Mouse (Mus musculus) 3134 (cell line): Measurements from ENCODE around the gene Utrn.

Experiments
- DNase-seq: peaks from one replicate; pipeline ENCODE4 v3.0.0-alpha.2; 2011; ENCODE audit warnings: low spot score; ENCODE audit not compliant: insufficient read length; ENCODE audit errors: extremely low read depth

The Utrn gene

DNA sequence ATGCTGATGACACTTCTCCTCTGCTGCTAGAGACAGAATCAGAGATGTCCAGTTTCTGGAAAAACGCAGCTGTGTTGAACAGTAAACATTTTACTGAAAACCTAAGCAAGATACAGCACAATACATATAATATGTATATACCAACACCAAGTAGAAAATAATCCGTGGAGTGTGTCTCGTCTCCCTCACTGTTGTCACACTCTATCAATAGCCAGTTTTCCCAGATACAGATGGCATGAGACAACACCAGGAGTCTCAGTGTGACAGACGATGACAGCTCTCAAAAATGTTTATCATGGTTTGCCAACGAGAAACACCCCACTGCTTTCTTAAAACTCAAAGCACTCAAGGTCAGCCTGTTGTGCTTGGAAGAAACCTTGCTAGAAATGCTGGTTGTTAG, 515.1 kb downstream of the Utrn start:
- DNase-seq = no peak

DNA sequence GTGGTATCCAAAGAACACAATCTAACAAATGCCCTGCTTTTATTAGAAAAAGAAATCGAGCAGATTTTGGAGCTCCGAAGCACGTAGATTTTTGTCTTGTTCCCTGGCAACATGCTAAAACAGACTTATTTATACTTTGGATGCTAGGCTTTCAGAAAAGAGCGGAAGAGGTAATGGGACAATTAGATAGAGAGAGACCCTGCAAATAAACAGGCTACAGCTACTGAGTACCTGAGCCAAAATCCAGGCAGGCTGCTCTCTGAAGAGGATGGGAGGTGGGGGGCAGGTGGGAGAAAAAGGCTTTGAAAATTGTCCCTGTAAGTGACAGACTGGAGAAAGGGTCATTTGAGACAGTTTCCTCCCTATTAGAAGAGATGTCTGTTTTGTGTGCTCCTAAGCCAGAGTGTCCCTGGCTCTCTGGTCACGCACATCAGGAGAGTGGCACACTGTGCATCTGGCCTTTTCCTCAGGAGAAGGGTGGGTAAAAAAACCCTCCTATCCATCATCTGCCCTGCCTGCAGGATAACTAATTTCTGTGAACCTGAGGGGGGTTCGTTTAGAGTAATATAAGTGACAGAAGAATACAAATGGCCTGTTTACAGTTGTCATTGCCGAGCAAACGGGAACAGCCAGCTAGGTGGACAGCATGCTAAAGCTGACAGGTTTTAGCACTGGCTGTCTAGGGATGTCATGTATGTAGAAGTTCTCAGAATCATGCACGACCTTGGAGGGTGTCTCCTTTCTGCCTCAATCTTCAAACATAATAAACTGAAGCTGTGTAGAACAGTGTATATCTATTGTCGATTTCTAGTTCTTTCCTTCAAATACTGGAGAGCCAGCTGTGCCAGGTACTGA, 529.2 kb downstream of the Utrn start:
- DNase-seq = no peak

GRCm38 (mm10) chr10:12339005-12339703, 530.0 kb downstream of the Utrn start:
- no peak for DNase-seq
